Mouse (Mus musculus) ES-Bruce4 (cell line): ENCODE results near the gene Pla2g5. TPM values are rescaled to one million over a fixed set of nuclear protein-coding genes. Genes with fewer than 3 reads are reported as not detected.

ENCODE experiments used
- H3K27ac ChIP-seq: 2 replicates; pipeline ENCODE4 v1.5.1; 2012; ENCODE audit warnings: low read length, inconsistent platforms; ENCODE audit not compliant: insufficient read depth
- H3K27me3 ChIP-seq: 2 replicates; pipeline ENCODE4 v1.6.1; 2012; ENCODE audit warnings: mild to moderate bottlenecking, low read length, inconsistent platforms; ENCODE audit not compliant: control insufficient read depth, poor library complexity, insufficient read depth, severe bottlenecking
- H3K36me3 ChIP-seq: 2 replicates; pipeline ENCODE4 v1.6.1; 2012; ENCODE audit warnings: inconsistent platforms, mild to moderate bottlenecking, low read length, moderate library complexity; ENCODE audit not compliant: control insufficient read depth, poor library complexity, insufficient read depth, severe bottlenecking
- H3K4me1 ChIP-seq: one replicate; pipeline ENCODE4 v1.8.1; 2011; ENCODE audit warnings: low read length; ENCODE audit not compliant: control insufficient read depth, insufficient read depth
- H3K4me3 ChIP-seq: 2 replicates; pipeline ENCODE4 v1.5.1; 2011; ENCODE audit warnings: low read depth, mild to moderate bottlenecking, low read length
- H3K9ac ChIP-seq: 2 replicates; pipeline ENCODE4 v1.6.1; 2012; ENCODE audit warnings: low read depth, mild to moderate bottlenecking, inconsistent platforms; ENCODE audit not compliant: poor library complexity, severe bottlenecking
- H3K9me3 ChIP-seq: replicated peaks from 2 replicates; pipeline ENCODE4 v1.6.1; 2012; ENCODE audit warnings: mild to moderate bottlenecking, low read length, inconsistent platforms; ENCODE audit not compliant: control insufficient read depth, poor library complexity, insufficient read depth, severe bottlenecking
- CTCF ChIP-seq: IDR thresholded peaks from one replicate; pipeline ENCODE4 v1.8.1; 2011; ENCODE audit warnings: low read depth, low read length
- EP300 ChIP-seq: IDR thresholded peaks from 2 replicates; pipeline ENCODE4 v1.6.1; 2011; ENCODE audit warnings: low read depth, low read length; ENCODE audit not compliant: insufficient read depth
- POLR2A ChIP-seq: IDR thresholded peaks from one replicate; pipeline ENCODE4 v1.8.1; 2011; ENCODE audit warnings: low read length; ENCODE audit not compliant: insufficient read depth
- polyA plus RNA-seq: library from polyadenylated mRNA; stranded (reverse); fragments of >200 nt; gene quantifications from 2 replicates; pipeline ENCODE4 v1.2.4, GENCODE M21; 2011; ENCODE audit warnings: low read depth; ENCODE audit not compliant: missing spikeins, insufficient read depth, insufficient read length

Gene Pla2g5
- polyA plus RNA-seq, 1 experiment = 12.3 TPM

- Histone ChIP-seq H3K27me3 (no peaks in the 10 kb centered on the region), H3K9ac (no peak within 1 kb of the TSS), H3K4me1 (peaks cover 5% of the 10 kb centered on the region), H3K36me3 (no peaks in the 10 kb centered on the region), H3K4me3 (no peak within 1 kb of the TSS), H3K27ac (no peak within 1 kb of the TSS), H3K9me3 (no peaks in the 10 kb centered on the region)
- no peak for TF ChIP-seq EP300
- TF ChIP-seq CTCF = no peak
- TF ChIP-seq POLR2A = no peak
These were observed 105.9 kb downstream of the Pla2g5 start, which contains the start of gene Pla2g2f for GRCm38 (mm10) chr4:138757416-138757815. Gene Pla2g2f, minus strand, starts transcription at chr4:138757626.

- Histone ChIP-seq H3K9ac (no peak overlapping the region), H3K27ac (no peak overlapping the region), H3K4me3 (no peak overlapping the region), H3K36me3 (no peaks in the 10 kb centered on the region), H3K9me3 (no peaks in the 10 kb centered on the region), H3K4me1 (peaks cover 5% of the 10 kb centered on the region), H3K27me3 (no peaks in the 10 kb centered on the region)
- TF ChIP-seq CTCF (no peak), EP300 (no peak)
These were observed 107.3 kb downstream of the Pla2g5 start for GRCm38 (mm10) chr4:138755983-138756382.

GRCm38 (mm10) chr4:138755439-138755838 lies 107.8 kb downstream of the Pla2g5 start:
- H3K9me3 ChIP-seq = no peaks in the 10 kb centered on the region
- no peak overlapping the region for H3K27ac ChIP-seq
- no peak overlapping the region for H3K4me3 ChIP-seq
- H3K27me3 ChIP-seq = no peaks in the 10 kb centered on the region
- peaks cover 4% of the 10 kb centered on the region for H3K4me1 ChIP-seq
- TF ChIP-seq EP300 (no peak), POLR2A (no peak), CTCF (no peak)
- H3K36me3 ChIP-seq = no peaks in the 10 kb centered on the region
- H3K9ac ChIP-seq = no peak overlapping the region

GRCm38 (mm10) chr4:138754432-138754831 lies 108.8 kb downstream of the Pla2g5 start:
- no peaks in the 10 kb centered on the region for H3K36me3 ChIP-seq
- H3K27me3 ChIP-seq = no peaks in the 10 kb centered on the region
- TF ChIP-seq POLR2A = no peak
- no peak for TF ChIP-seq EP300
- no peak for TF ChIP-seq CTCF
- H3K27ac ChIP-seq = no peak overlapping the region
- no peak overlapping the region for H3K4me3 ChIP-seq
- no peak overlapping the region for H3K9ac ChIP-seq
- peaks cover 3% of the 10 kb centered on the region for H3K4me1 ChIP-seq
- H3K9me3 ChIP-seq = no peaks in the 10 kb centered on the region

GRCm38 (mm10) chr4:138753608-138754007 lies 109.7 kb downstream of the Pla2g5 start:
- Histone ChIP-seq H3K27me3 (no peaks in the 10 kb centered on the region), H3K4me3 (no peak overlapping the region), H3K27ac (no peak overlapping the region), H3K4me1 (peaks cover 3% of the 10 kb centered on the region), H3K9ac (no peak overlapping the region), H3K36me3 (no peaks in the 10 kb centered on the region), H3K9me3 (no peaks in the 10 kb centered on the region)
- TF ChIP-seq POLR2A (no peak), EP300 (no peak), CTCF (no peak)

- TF ChIP-seq EP300 (no peak), POLR2A (no peak), CTCF (peak; percentile 39)
- Histone ChIP-seq H3K9me3 (no peaks in the 10 kb centered on the region), H3K27ac (no peak overlapping the region)
These were observed 110.7 kb downstream of the Pla2g5 start for GRCm38 (mm10) chr4:138752603-138753002.

More at GRCm38 (mm10) chr4:138752603-138753002, 110.7 kb downstream of the Pla2g5 start:
- Histone ChIP-seq H3K9ac (no peak overlapping the region), H3K36me3 (no peaks in the 10 kb centered on the region), H3K27me3 (no peaks in the 10 kb centered on the region), H3K4me3 (no peak overlapping the region), H3K4me1 (peaks cover 3% of the 10 kb centered on the region)

Other genes starting within 250 kb of the Pla2g5 start
- not detected in 2 replicates for gene Vwa5b1, start 227.6 kb downstream of the Pla2g5 start, polyA plus RNA-seq
- gene Pla2g2c, start 138.7 kb downstream of the Pla2g5 start, polyA plus RNA-seq = 0.68 and 0.79 TPM in 2 replicates
- gene Ubxn10, start 126.3 kb downstream of the Pla2g5 start, polyA plus RNA-seq = 1.0 and 1.3 TPM in 2 replicates
- not detected in 2 replicates for gene Pla2g2f, start 105.9 kb downstream of the Pla2g5 start, polyA plus RNA-seq
- gene Pla2g2d, start 87.7 kb downstream of the Pla2g5 start, polyA plus RNA-seq = 0.41 and 0.55 TPM in 2 replicates
- not detected in 2 replicates for gene Gm13030, start 10.5 kb upstream of the Pla2g5 start, polyA plus RNA-seq
- 1.2 TPM in 1 of 2 replicates, not detected in the other for gene Pla2g2e, start 14.5 kb upstream of the Pla2g5 start, polyA plus RNA-seq
- 8.7 and 9.2 TPM in 2 replicates for gene Otud3, start 50.5 kb upstream of the Pla2g5 start, polyA plus RNA-seq
- gene Rnf186, start 103.6 kb upstream of the Pla2g5 start, polyA plus RNA-seq = not detected in 2 replicates
- gene Tmco4, start 109.4 kb upstream of the Pla2g5 start, polyA plus RNA-seq = 3.0 and 3.9 TPM in 2 replicates
- not detected in 2 replicates for gene Htr6, start 212.1 kb upstream of the Pla2g5 start, polyA plus RNA-seq
- gene Nbl1, start 229.5 kb upstream of the Pla2g5 start, polyA plus RNA-seq = 4.3 and 5.1 TPM in 2 replicates